Mouse (Mus musculus) embryonic fibroblast, embryonic 13.5 days (primary cell): Measurements from ENCODE around the gene Cpm.

Source experiments
- CTCF ChIP-seq: IDR thresholded peaks from 2 replicates; pipeline ENCODE4 v1.5.1; 2011; ENCODE audit warnings: mild to moderate bottlenecking, control low read depth, low read length, moderate library complexity, borderline replicate concordance; ENCODE audit not compliant: insufficient read depth
- POLR2A ChIP-seq: IDR thresholded peaks from 2 replicates; pipeline ENCODE4 v1.6.1; 2011; ENCODE audit warnings: low read depth, mild to moderate bottlenecking, control low read depth, low read length, moderate library complexity

DNA sequence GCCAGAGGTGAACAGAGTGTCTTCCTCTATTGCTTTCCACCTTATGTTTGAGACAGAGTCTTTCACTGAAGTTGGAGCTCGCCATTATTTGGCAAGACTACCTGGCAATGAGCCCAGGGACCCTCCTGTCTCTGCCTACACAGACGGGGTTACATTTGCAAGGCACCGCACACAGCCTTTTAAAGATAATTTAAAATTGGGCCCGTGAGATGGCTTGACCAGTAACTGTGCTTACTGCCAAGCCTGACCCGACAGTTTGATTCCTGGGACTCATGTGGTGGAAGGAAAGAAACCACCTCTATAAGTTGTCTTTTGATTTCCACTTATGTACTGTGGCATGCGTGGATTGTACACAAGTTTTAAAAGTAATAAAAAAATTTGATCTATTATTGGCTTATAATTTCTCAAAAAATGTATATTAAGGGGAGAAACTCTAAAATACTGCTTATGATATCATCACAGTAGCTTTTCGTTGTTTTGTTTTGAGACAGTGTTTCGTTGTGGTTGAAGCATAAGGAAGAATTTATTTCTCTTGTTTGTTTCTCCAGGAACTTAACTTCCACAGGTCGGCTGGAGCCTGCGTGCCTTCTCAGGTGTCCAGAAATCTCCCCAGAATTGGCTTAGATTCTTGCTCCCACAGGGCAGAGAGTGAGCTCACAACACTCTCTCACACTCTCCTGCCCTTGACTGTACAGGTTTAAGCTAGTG is 5.2 kb downstream of the Cpm start:
- TF ChIP-seq POLR2A, result no peak
- no peak for TF ChIP-seq CTCF
